Comparison of ENCODE assay signal across 30 mouse cellular contexts in genomic region chr17:57237181-57237580, GRCm38 (mm10). TPM values are rescaled to one million over a fixed set of nuclear protein-coding genes. Genes with fewer than 3 reads are reported as not detected.
A peak's percentile ranks its signal among the peaks of the same experiment; 100 is the strongest.
DNase-seq lines count a peak whose midpoint lies in the region; ATAC-seq and TF ChIP-seq lines count a peak whose summit lies in the region.
"Had no signal": no experiment of that assay in that cellular context is flagged by ENCODE, and none has a peak within 500 bp of the region (broad histone marks: within the 10 kb centered on the region; RNA-seq: fewer than 3 reads in every experiment).

No protein-coding gene starts in this region.

- H3K27ac ChIP-seq in heart, embryonic 11.5 days (ENCODE audit: low read depth, low read length): no peak overlapping the region
- H3K27ac ChIP-seq in hindbrain, postnatal 0 days: no peak overlapping the region
- H3K27ac ChIP-seq in hindbrain, embryonic 11.5 days (ENCODE audit: low read depth, low read length): no peak overlapping the region
- H3K27ac ChIP-seq in midbrain, postnatal 0 days (ENCODE audit: low read depth, low read length): no peak overlapping the region
- no peak overlapping the region for H3K27ac ChIP-seq in midbrain, embryonic 16.5 days (ENCODE audit: low read length)
- H3K27ac ChIP-seq: forebrain, embryonic 15.5 days; layer of hippocampus, adult 2 months; liver, embryonic 14.5 days; macrophage had no signal

- H3K4me1 ChIP-seq in heart, embryonic 11.5 days (ENCODE audit: control insufficient read depth, insufficient read depth, low read length): no peaks in the 10 kb centered on the region
- no peaks in the 10 kb centered on the region for H3K4me1 ChIP-seq in hindbrain, postnatal 0 days (ENCODE audit: insufficient read depth, low read length)
- no peaks in the 10 kb centered on the region for H3K4me1 ChIP-seq in hindbrain, embryonic 11.5 days (replicated peaks; ENCODE audit: control insufficient read depth, insufficient read depth, low read length)
- H3K4me1 ChIP-seq in midbrain, postnatal 0 days (ENCODE audit: insufficient read depth, low read length): no peaks in the 10 kb centered on the region
- no peaks in the 10 kb centered on the region for H3K4me1 ChIP-seq in midbrain, embryonic 16.5 days (ENCODE audit: control insufficient read depth, insufficient read depth, low read length)
- H3K4me1 ChIP-seq: forebrain, embryonic 15.5 days had no signal

- no peak overlapping the region for H3K4me3 ChIP-seq in heart, embryonic 11.5 days (ENCODE audit: low read depth, low read length)
- H3K4me3 ChIP-seq in hindbrain, postnatal 0 days (ENCODE audit: low read length): no peak overlapping the region
- H3K4me3 ChIP-seq in hindbrain, embryonic 11.5 days (ENCODE audit: low read depth, low read length): no peak overlapping the region
- H3K4me3 ChIP-seq in midbrain, postnatal 0 days (ENCODE audit: low read depth, low read length): no peak overlapping the region
- H3K4me3 ChIP-seq in midbrain, embryonic 16.5 days (ENCODE audit: low read depth, low read length): no peak overlapping the region
- H3K4me3 ChIP-seq: forebrain, embryonic 15.5 days; layer of hippocampus, adult 2 months had no signal

- no peaks in the 10 kb centered on the region for H3K27me3 ChIP-seq in heart, embryonic 11.5 days (ENCODE audit: control insufficient read depth, insufficient read depth, low read length)
- H3K27me3 ChIP-seq in hindbrain, postnatal 0 days (ENCODE audit: insufficient read depth, low read length): no peaks in the 10 kb centered on the region
- H3K27me3 ChIP-seq in hindbrain, embryonic 11.5 days (ENCODE audit: control insufficient read depth, insufficient read depth, low read length): no peaks in the 10 kb centered on the region
- no peaks in the 10 kb centered on the region for H3K27me3 ChIP-seq in midbrain, postnatal 0 days (ENCODE audit: insufficient read depth, low read length)
- no peaks in the 10 kb centered on the region for H3K27me3 ChIP-seq in midbrain, embryonic 16.5 days (ENCODE audit: control insufficient read depth, insufficient read depth, low read depth, low read length)
- H3K27me3 ChIP-seq: forebrain, embryonic 15.5 days had no signal

- H3K9me3 ChIP-seq in heart, embryonic 11.5 days (replicated peaks; ENCODE audit: control insufficient read depth, low read length): no peaks in the 10 kb centered on the region
- H3K9me3 ChIP-seq in hindbrain, postnatal 0 days (ENCODE audit: low read length): no peaks in the 10 kb centered on the region
- no peaks in the 10 kb centered on the region for H3K9me3 ChIP-seq in hindbrain, embryonic 11.5 days (ENCODE audit: control insufficient read depth, low read length)
- no peaks in the 10 kb centered on the region for H3K9me3 ChIP-seq in midbrain, postnatal 0 days (ENCODE audit: low read length)
- no peaks in the 10 kb centered on the region; the same call in 1 of the 2 replicates for H3K9me3 ChIP-seq in midbrain, embryonic 16.5 days (replicated peaks; ENCODE audit: control insufficient read depth, low read length, poor library complexity, severe bottlenecking)
- H3K9me3 ChIP-seq: forebrain, embryonic 15.5 days had no signal

- no peak for TF ChIP-seq CTCF in hindbrain, postnatal 0 days (IDR thresholded peaks at IDR 0.05; ENCODE audit: low read depth)
- TF ChIP-seq CTCF in midbrain, postnatal 0 days (IDR thresholded peaks at IDR 0.05): no peak

- H3K9ac ChIP-seq in heart, embryonic 11.5 days (ENCODE audit: low read depth, low read length): no peak overlapping the region
- no peak overlapping the region for H3K9ac ChIP-seq in hindbrain, postnatal 0 days (replicated peaks; ENCODE audit: low read length)
- H3K9ac ChIP-seq in hindbrain, embryonic 11.5 days (ENCODE audit: low read depth, low read length): no peak overlapping the region
- H3K9ac ChIP-seq in midbrain, postnatal 0 days (replicated peaks; ENCODE audit: low read length, poor library complexity, severe bottlenecking): no peak overlapping the region
- no peak overlapping the region for H3K9ac ChIP-seq in midbrain, embryonic 16.5 days (ENCODE audit: low read depth, low read length)
- H3K9ac ChIP-seq: forebrain, embryonic 15.5 days; liver, embryonic 14.5 days had no signal

- peaks cover 24% of the 10 kb centered on the region for H3K36me3 ChIP-seq in heart, embryonic 11.5 days (ENCODE audit: control insufficient read depth, insufficient read depth, low read length)
- peaks cover 20% of the 10 kb centered on the region; the same call in 1 of the 2 replicates for H3K36me3 ChIP-seq in hindbrain, postnatal 0 days (ENCODE audit: insufficient read depth, low read length)
- H3K36me3 ChIP-seq in hindbrain, embryonic 11.5 days (ENCODE audit: control insufficient read depth, insufficient read depth, low read length): no peaks in the 10 kb centered on the region; the same call in 1 of the 2 replicates
- peaks cover 31% of the 10 kb centered on the region for H3K36me3 ChIP-seq in midbrain, postnatal 0 days (ENCODE audit: insufficient read depth, low read length)
- H3K36me3 ChIP-seq in midbrain, embryonic 16.5 days (ENCODE audit: control insufficient read depth, insufficient read depth, low read length): peaks cover 14% of the 10 kb centered on the region

- H3K4me2 ChIP-seq in heart, embryonic 11.5 days: no peak overlapping the region
- H3K4me2 ChIP-seq in hindbrain, postnatal 0 days (ENCODE audit: low read depth, low read length): no peak overlapping the region
- no peak overlapping the region for H3K4me2 ChIP-seq in hindbrain, embryonic 11.5 days (replicated peaks; ENCODE audit: low read depth, low read length)
- H3K4me2 ChIP-seq in midbrain, postnatal 0 days (ENCODE audit: low read depth, low read length, poor library complexity, severe bottlenecking): no peak overlapping the region
- no peak overlapping the region for H3K4me2 ChIP-seq in midbrain, embryonic 16.5 days (ENCODE audit: low read length)
- H3K4me2 ChIP-seq: forebrain, embryonic 15.5 days had no signal

- DNase-seq in heart, adult 11 months: peak; percentile 91
- DNase-seq in hindbrain, postnatal 0 days (ENCODE audit: low spot score): no peak
- no peak for DNase-seq in hindbrain, embryonic 11.5 days (ENCODE audit: low spot score)
- no peak for DNase-seq in midbrain, postnatal 0 days (ENCODE audit: low spot score)
- DNase-seq in left cerebral cortex, adult 18-20 months (ENCODE audit: low spot score in 2 of 2): no peak
- DNase-seq: adrenal gland, postnatal 14 days; cerebellum, adult 11 months; cerebellum, adult 9-10 months; cerebellum, postnatal 36 days; kidney, adult 2 months; liver; lung, adult 2 months; lung, postnatal 10 days; right cerebral cortex, adult 18-20 months; spleen, adult 18-20 months; thymus, postnatal 14 days had no signal

- no peak for ATAC-seq in heart, embryonic 11.5 days (replicated peaks; ENCODE audit: insufficient number of reproducible peaks, low FRiP score, low TSS enrichment)
- ATAC-seq in hindbrain, postnatal 0 days: 0 out of 2 replicates have a peak, but pooled peaks have one; percentile 25
- no peak for ATAC-seq in hindbrain, embryonic 11.5 days (ENCODE audit: low FRiP score)
- 0 out of 2 replicates have a peak, but pooled peaks have one; percentile 26 for ATAC-seq in midbrain, postnatal 0 days (ENCODE audit: low FRiP score)
- ATAC-seq in midbrain, embryonic 16.5 days: no peak
- ATAC-seq: CD4-positive, CD25-positive, alpha-beta regulatory T cell, adult 4 months; inflammation-experienced regulatory T-cells, adult 6 months had no signal

- WGBS in heart, embryonic 11.5 days (ENCODE audit: insufficient replicate concordance): 89% methylated on average over 9 of the region's 9 CpGs
- 87% methylated on average over 9 of the region's 9 CpGs for WGBS in hindbrain, postnatal 0 days
- 93% methylated on average over 9 of the region's 9 CpGs for WGBS in hindbrain, embryonic 11.5 days
- 97% methylated on average over 9 of the region's 9 CpGs for whole genome bisulfite sequencing in midbrain, postnatal 0 days
- 95% methylated on average over 9 of the region's 9 CpGs for WGBS in midbrain, embryonic 16.5 days

RNA-seq across cellular contexts. Expression of gene C3, which starts 9.2 kb away (rescaled TPM):
- 1.3 and 1.6 TPM in 2 replicates for polyA plus RNA-seq in heart, embryonic 11.5 days (2014; fragmentation: Nextera tagmentation; extraction: Ambion mirVana)
- 0.78 and 0.86 TPM in 2 replicates for total RNA-seq in hindbrain, postnatal 0 days (2014; rRNA removed)
- polyA plus RNA-seq in hindbrain, postnatal 0 days (2015; fragmentation: Nextera tagmentation; extraction: Ambion mirVana): 1.8 and 2.5 TPM in 2 replicates
- polyA plus RNA-seq in hindbrain, embryonic 11.5 days (2014; fragmentation: Nextera tagmentation; extraction: Ambion mirVana): 0.36 and 0.82 TPM in 2 replicates
- 0.49 and 8.6 TPM in 2 replicates for total RNA-seq in midbrain, postnatal 0 days (2014; rRNA removed)
- polyA plus RNA-seq in midbrain, postnatal 0 days (2015; fragmentation: Nextera tagmentation; extraction: Ambion mirVana): 1.7 and 2.9 TPM in 2 replicates
- polyA plus RNA-seq in midbrain, embryonic 16.5 days (2015; fragmentation: Nextera tagmentation; extraction: Ambion mirVana): 1.6 and 2.8 TPM in 2 replicates
- under 1 TPM in 1 of 2 experiments, not detected in 1; 0.84 TPM for total RNA-seq in left cerebral cortex, adult 18-20 months (2021)

RNA-seq across cellular contexts. Expression of gene Gpr108, which starts 11.1 kb away (rescaled TPM):
- 24.0 and 24.7 TPM in 2 replicates for polyA plus RNA-seq in heart, embryonic 11.5 days (2014; fragmentation: Nextera tagmentation; extraction: Ambion mirVana)
- 19.6 and 21.3 TPM in 2 replicates for total RNA-seq in hindbrain, postnatal 0 days (2014; rRNA removed)
- polyA plus RNA-seq in hindbrain, postnatal 0 days (2015; fragmentation: Nextera tagmentation; extraction: Ambion mirVana): 23.6 and 24.1 TPM in 2 replicates
- 23.5 and 23.9 TPM in 2 replicates for polyA plus RNA-seq in hindbrain, embryonic 11.5 days (2014; fragmentation: Nextera tagmentation; extraction: Ambion mirVana)
- total RNA-seq in midbrain, postnatal 0 days (2014; rRNA removed): 19.2 and 20.9 TPM in 2 replicates
- polyA plus RNA-seq in midbrain, postnatal 0 days (2015; fragmentation: Nextera tagmentation; extraction: Ambion mirVana): 22.6 and 23.1 TPM in 2 replicates
- polyA plus RNA-seq in midbrain, embryonic 16.5 days (2015; fragmentation: Nextera tagmentation; extraction: Ambion mirVana): 18.7 and 21.1 TPM in 2 replicates
- total RNA-seq in left cerebral cortex, adult 18-20 months (2021): 10 to 100 TPM; 24.1 to 26.7 TPM

RNA-seq across cellular contexts. Expression of gene Trip10, which starts 12.1 kb away (rescaled TPM):
- 35.1 and 36.9 TPM in 2 replicates for polyA plus RNA-seq in heart, embryonic 11.5 days (2014; fragmentation: Nextera tagmentation; extraction: Ambion mirVana)
- total RNA-seq in hindbrain, postnatal 0 days (2014; rRNA removed): 8.5 TPM in 2 replicates
- 7.6 and 7.8 TPM in 2 replicates for polyA plus RNA-seq in hindbrain, postnatal 0 days (2015; fragmentation: Nextera tagmentation; extraction: Ambion mirVana)
- 21.8 and 21.9 TPM in 2 replicates for polyA plus RNA-seq in hindbrain, embryonic 11.5 days (2014; fragmentation: Nextera tagmentation; extraction: Ambion mirVana)
- 3.8 and 5.5 TPM in 2 replicates for total RNA-seq in midbrain, postnatal 0 days (2014; rRNA removed)
- polyA plus RNA-seq in midbrain, postnatal 0 days (2015; fragmentation: Nextera tagmentation; extraction: Ambion mirVana): 5.4 and 5.5 TPM in 2 replicates
- polyA plus RNA-seq in midbrain, embryonic 16.5 days (2015; fragmentation: Nextera tagmentation; extraction: Ambion mirVana): 9.2 and 9.4 TPM in 2 replicates
- total RNA-seq in left cerebral cortex, adult 18-20 months (2021): 10 to 100 TPM in 1 of 2 experiments, 1 to 10 TPM in 1; 9.5 to 10.2 TPM

RNA-seq across cellular contexts. Expression of gene Vav1, which starts 41.7 kb away (rescaled TPM):
- 1.7 and 2.2 TPM in 2 replicates for polyA plus RNA-seq in heart, embryonic 11.5 days (2014; fragmentation: Nextera tagmentation; extraction: Ambion mirVana)
- 2.2 and 2.5 TPM in 2 replicates for total RNA-seq in hindbrain, postnatal 0 days (2014; rRNA removed)
- polyA plus RNA-seq in hindbrain, postnatal 0 days (2015; fragmentation: Nextera tagmentation; extraction: Ambion mirVana): 1.9 and 2.5 TPM in 2 replicates
- 2.5 and 2.6 TPM in 2 replicates for polyA plus RNA-seq in hindbrain, embryonic 11.5 days (2014; fragmentation: Nextera tagmentation; extraction: Ambion mirVana)
- total RNA-seq in midbrain, postnatal 0 days (2014; rRNA removed): 1.5 and 2.7 TPM in 2 replicates
- polyA plus RNA-seq in midbrain, postnatal 0 days (2015; fragmentation: Nextera tagmentation; extraction: Ambion mirVana): 1.7 and 2.0 TPM in 2 replicates
- polyA plus RNA-seq in midbrain, embryonic 16.5 days (2015; fragmentation: Nextera tagmentation; extraction: Ambion mirVana): 1.2 and 1.3 TPM in 2 replicates
- 1 to 10 TPM; 2.9 to 3.1 TPM for total RNA-seq in left cerebral cortex, adult 18-20 months (2021)

RNA-seq across cellular contexts. Expression of gene Tnfsf14, which starts 43.2 kb away (rescaled TPM):
- polyA plus RNA-seq in heart, embryonic 11.5 days (2014; fragmentation: Nextera tagmentation; extraction: Ambion mirVana): 0.27 and 0.46 TPM in 2 replicates
- not detected in 2 replicates for total RNA-seq in hindbrain, postnatal 0 days (2014; rRNA removed)
- polyA plus RNA-seq in hindbrain, postnatal 0 days (2015; fragmentation: Nextera tagmentation; extraction: Ambion mirVana): not detected in 2 replicates
- polyA plus RNA-seq in hindbrain, embryonic 11.5 days (2014; fragmentation: Nextera tagmentation; extraction: Ambion mirVana): 0.09 TPM in 1 of 2 replicates, not detected in the other
- not detected in 2 replicates for total RNA-seq in midbrain, postnatal 0 days (2014; rRNA removed)
- polyA plus RNA-seq in midbrain, postnatal 0 days (2015; fragmentation: Nextera tagmentation; extraction: Ambion mirVana): not detected in 2 replicates
- not detected in 2 replicates for polyA plus RNA-seq in midbrain, embryonic 16.5 days (2015; fragmentation: Nextera tagmentation; extraction: Ambion mirVana)
- total RNA-seq in left cerebral cortex, adult 18-20 months (2021): not detected
- total RNA-seq: gastrocnemius, adult 18-20 months; gastrocnemius, postnatal 4 days; layer of hippocampus, adult 2 months; layer of hippocampus, postnatal 14 days; left cerebral cortex, adult 8-10 months; left cerebral cortex, postnatal 36 days had no signal
- polyA plus RNA-seq: forebrain, embryonic 15.5 days; frontal cortex, adult 2 months had no signal

Comparison
In these comparisons a context has a peak if more than half of its experiments do, and no peak if none do; other contexts are left out.
1. ATAC-seq: peak in hindbrain, postnatal 0 days (single experiment) and midbrain, postnatal 0 days (single experiment); none in heart, embryonic 11.5 days (single experiment), hindbrain, embryonic 11.5 days (single experiment) and midbrain, embryonic 16.5 days (single experiment).